Mouse (Mus musculus): ENCODE results near the gene Psmd2. TPM values are rescaled to one million over a fixed set of nuclear protein-coding genes. Genes with fewer than 3 reads are reported as not detected.

Psmd2 gene
- polyA plus RNA-seq, 1 experiment from 2014 or later = 265 TPM

GRCm38 (mm10) chr16:20706407-20707055, 55.1 kb downstream of the Psmd2 start:
- Histone ChIP-seq H3K36me3 (peaks cover 29% of the 10 kb centered on the region), H3K4me1 (peaks cover 12% of the 10 kb centered on the region), H3K27ac (no peak overlapping the region), H3K27me3 (replicated peaks) (no peaks in the 10 kb centered on the region), H3K4me3 (replicated peaks) (no peak overlapping the region), H3K9me3 (no peaks in the 10 kb centered on the region), H3K9ac (no peak overlapping the region), H3K4me2 (no peak overlapping the region)
- WGBS = 88% methylated on average over 2 of the region's 2 CpGs
- 0 out of 2 replicates have a peak, but pooled peaks have one; percentile 14 for ATAC-seq (ENCODE audit: insufficient read depth, low FRiP score, low read depth)

GRCm38 (mm10) chr16:20708220-20708938, 56.9 kb downstream of the Psmd2 start:
- peaks cover 36% of the 10 kb centered on the region for H3K36me3 ChIP-seq
- no peak overlapping the region for H3K9ac ChIP-seq
- H3K9me3 ChIP-seq = no peaks in the 10 kb centered on the region
- no peak overlapping the region for H3K4me2 ChIP-seq
- no peak overlapping the region for H3K27ac ChIP-seq
- no peak for ATAC-seq (ENCODE audit: insufficient read depth, low FRiP score, low read depth)
- H3K27me3 ChIP-seq (replicated peaks) = no peaks in the 10 kb centered on the region
- H3K4me3 ChIP-seq (replicated peaks) = no peak overlapping the region
- H3K4me1 ChIP-seq = no peaks in the 10 kb centered on the region
- 94% methylated on average over 21 of the region's 21 CpGs for WGBS

- WGBS = 80% methylated on average over 19 of the region's 19 CpGs
- Histone ChIP-seq H3K36me3 (peaks cover 34% of the 10 kb centered on the region), H3K4me3 (replicated peaks) (no peak overlapping the region), H3K27me3 (replicated peaks) (no peaks in the 10 kb centered on the region), H3K9ac (no peak overlapping the region), H3K9me3 (no peaks in the 10 kb centered on the region), H3K4me1 (0 out of 2 replicates have a peak, but pooled peaks cover 6% of the 10 kb centered on the region), H3K27ac (no peak overlapping the region), H3K4me2 (no peak overlapping the region)
- no peak for ATAC-seq (ENCODE audit: insufficient read depth, low FRiP score, low read depth)
Measured at GRCm38 (mm10) chr16:20708939-20709734, 57.7 kb downstream of the Psmd2 start.

GRCm38 (mm10) chr16:20710370-20710769, 58.9 kb downstream of the Psmd2 start:
- Histone ChIP-seq H3K4me2 (no peak overlapping the region), H3K4me3 (replicated peaks) (no peak overlapping the region), H3K9me3 (no peaks in the 10 kb centered on the region), H3K9ac (no peak overlapping the region), H3K27ac (no peak overlapping the region), H3K4me1 (peaks cover 16% of the 10 kb centered on the region), H3K36me3 (peaks cover 34% of the 10 kb centered on the region), H3K27me3 (replicated peaks) (no peaks in the 10 kb centered on the region)
- WGBS = 93% methylated on average over 11 of the region's 11 CpGs
- ATAC-seq (ENCODE audit: insufficient read depth, low FRiP score, low read depth) = no peak

- WGBS = 80% methylated on average over 4 of the region's 4 CpGs
Measured at GRCm38 (mm10) chr16:20710810-20711209, 59.4 kb downstream of the Psmd2 start.

GRCm38 (mm10) chr16:20712190-20712589, 60.7 kb downstream of the Psmd2 start:
- Histone ChIP-seq H3K4me1 (peaks cover 27% of the 10 kb centered on the region), H3K4me2 (no peak overlapping the region), H3K9ac (no peak overlapping the region), H3K4me3 (replicated peaks) (no peak overlapping the region), H3K27ac (no peak overlapping the region), H3K27me3 (replicated peaks) (no peaks in the 10 kb centered on the region), H3K9me3 (no peaks in the 10 kb centered on the region), H3K36me3 (peaks cover 28% of the 10 kb centered on the region)
- ATAC-seq (ENCODE audit: insufficient read depth, low FRiP score, low read depth) = no peak
- WGBS = 77% methylated on average over 9 of the region's 9 CpGs

More at GRCm38 (mm10) chr16:20710810-20711209, 59.4 kb downstream of the Psmd2 start:
- H3K4me1 ChIP-seq = peaks cover 20% of the 10 kb centered on the region
- no peak overlapping the region for H3K4me2 ChIP-seq
- no peak overlapping the region for H3K4me3 ChIP-seq (replicated peaks)
- H3K9ac ChIP-seq = no peak overlapping the region
- H3K36me3 ChIP-seq = peaks cover 34% of the 10 kb centered on the region
- H3K27me3 ChIP-seq (replicated peaks) = no peaks in the 10 kb centered on the region
- ATAC-seq (ENCODE audit: insufficient read depth, low FRiP score, low read depth) = no peak
- H3K27ac ChIP-seq = no peak overlapping the region
- no peaks in the 10 kb centered on the region for H3K9me3 ChIP-seq

GRCm38 (mm10) chr16:20712889-20713288, 61.4 kb downstream of the Psmd2 start:
- ATAC-seq (ENCODE audit: insufficient read depth, low FRiP score, low read depth) = no peak
- peaks cover 22% of the 10 kb centered on the region for H3K36me3 ChIP-seq
- WGBS = 76% methylated on average over 7 of the region's 7 CpGs

More at GRCm38 (mm10) chr16:20712889-20713288, 61.4 kb downstream of the Psmd2 start:
- H3K9ac ChIP-seq = no peak overlapping the region
- H3K27ac ChIP-seq = no peak overlapping the region
- no peak overlapping the region for H3K4me2 ChIP-seq
- H3K27me3 ChIP-seq (replicated peaks) = no peaks in the 10 kb centered on the region
- no peak overlapping the region for H3K4me3 ChIP-seq (replicated peaks)
- no peaks in the 10 kb centered on the region for H3K9me3 ChIP-seq
- peaks cover 27% of the 10 kb centered on the region for H3K4me1 ChIP-seq

MicroRNA genes within 50 kb of the gene (microRNA counts, 519-probe panel; counts per million panel counts)
- microRNA mmu-miR-1224 = 2,364 counts per million, percentile 49 among the panel's probes with 10 or more counts

Small RNA genes within 50 kb of the gene (microRNA-seq; reads per million reads assigned to microRNA genes)
- 13.9 reads per million, percentile 30 among the genes with 10 or more reads in this experiment for gene Mir1224

Other genes with a start within 250 kb of the Psmd2 start
- 46.8 and 50.7 TPM in 2 replicates for gene Abcc5, start 225.3 kb upstream of the Psmd2 start, polyA plus RNA-seq (2015; fragmentation: Nextera tagmentation; extraction: Ambion mirVana)
- 90.2 and 95.0 TPM in 2 replicates for gene Eif2b5, start 152.8 kb upstream of the Psmd2 start, polyA plus RNA-seq (2015; fragmentation: Nextera tagmentation; extraction: Ambion mirVana)
- gene Dvl3, start 134.7 kb upstream of the Psmd2 start, polyA plus RNA-seq (2015; fragmentation: Nextera tagmentation; extraction: Ambion mirVana) = 21.2 and 26.9 TPM in 2 replicates
- 518 and 580 TPM in 2 replicates for gene Ap2m1, start 116.2 kb upstream of the Psmd2 start, polyA plus RNA-seq (2015; fragmentation: Nextera tagmentation; extraction: Ambion mirVana)
- 50.6 and 65.0 TPM in 2 replicates for gene Abcf3, start 103.1 kb upstream of the Psmd2 start, polyA plus RNA-seq (2015; fragmentation: Nextera tagmentation; extraction: Ambion mirVana)
- 5.5 and 7.3 TPM in 2 replicates for gene Vwa5b2, start 62.2 kb upstream of the Psmd2 start, polyA plus RNA-seq (2015; fragmentation: Nextera tagmentation; extraction: Ambion mirVana)
- 31.6 and 32.3 TPM in 2 replicates for gene Eef1akmt4, start 40.1 kb upstream of the Psmd2 start, polyA plus RNA-seq (2015; fragmentation: Nextera tagmentation; extraction: Ambion mirVana)
- gene Gm49333, start 40.0 kb upstream of the Psmd2 start, polyA plus RNA-seq (2015; fragmentation: Nextera tagmentation; extraction: Ambion mirVana) = 0.15 TPM in 1 of 2 replicates, not detected in the other
- 38.3 and 39.6 TPM in 2 replicates for gene Alg3, start 39.9 kb upstream of the Psmd2 start, polyA plus RNA-seq (2015; fragmentation: Nextera tagmentation; extraction: Ambion mirVana)
- gene Camk2n2, start 30.4 kb upstream of the Psmd2 start, polyA plus RNA-seq (2015; fragmentation: Nextera tagmentation; extraction: Ambion mirVana) = 1.3 and 1.4 TPM in 2 replicates
- gene Ece2, start 21.8 kb upstream of the Psmd2 start, polyA plus RNA-seq (2015; fragmentation: Nextera tagmentation; extraction: Ambion mirVana) = 2.0 and 2.7 TPM in 2 replicates
- gene Eif4g1, start 16.7 kb downstream of the Psmd2 start, polyA plus RNA-seq (2015; fragmentation: Nextera tagmentation; extraction: Ambion mirVana) = 168 and 190 TPM in 2 replicates
- gene Fam131a, start 41.6 kb downstream of the Psmd2 start, polyA plus RNA-seq (2015; fragmentation: Nextera tagmentation; extraction: Ambion mirVana) = 8.5 and 9.1 TPM in 2 replicates
- gene Polr2h, start 66.0 kb downstream of the Psmd2 start, polyA plus RNA-seq (2015; fragmentation: Nextera tagmentation; extraction: Ambion mirVana) = 95.7 and 97.3 TPM in 2 replicates
- 15.3 and 20.2 TPM in 2 replicates for gene Clcn2, start 66.1 kb downstream of the Psmd2 start, polyA plus RNA-seq (2015; fragmentation: Nextera tagmentation; extraction: Ambion mirVana)
- 4.0 and 4.7 TPM in 2 replicates for gene Chrd, start 81.5 kb downstream of the Psmd2 start, polyA plus RNA-seq (2015; fragmentation: Nextera tagmentation; extraction: Ambion mirVana)
- gene Thpo, start 82.9 kb downstream of the Psmd2 start, polyA plus RNA-seq (2015; fragmentation: Nextera tagmentation; extraction: Ambion mirVana) = 1.0 and 1.1 TPM in 2 replicates